Mouse (Mus musculus) heart, postnatal 0 days (tissue): ENCODE data around the gene Thsd7a.

Experiments used
- CTCF ChIP-seq: IDR thresholded peaks from 2 replicates; pipeline ENCODE4 v1.5.1; 2016; ENCODE audit warnings: antibody characterized with exemption, control low read depth, low read depth
- EP300 ChIP-seq: IDR thresholded peaks from 2 replicates; pipeline ENCODE4 v1.6.1; 2016; ENCODE audit warnings: antibody characterized with exemption, low read depth

DNA sequence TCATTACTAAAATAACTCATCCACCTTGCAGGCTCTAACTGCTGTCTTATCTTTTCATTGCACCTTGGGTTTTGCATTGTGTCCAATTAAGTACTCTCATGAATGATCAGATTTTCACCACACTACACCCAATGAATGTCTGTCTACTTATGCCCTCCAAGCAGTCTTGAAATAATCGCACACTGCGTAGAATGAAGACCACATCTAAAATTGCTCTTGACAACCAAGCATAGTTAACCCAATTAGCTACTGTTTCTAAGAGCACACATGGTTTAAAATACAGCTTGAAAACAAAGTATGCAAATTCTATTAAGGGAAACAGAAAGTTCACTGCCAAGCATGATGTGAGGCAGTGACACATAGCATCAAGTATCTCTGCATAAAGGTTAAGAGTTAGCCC lies 188.7 kb downstream of the Thsd7a start:
- TF ChIP-seq EP300 (no peak), CTCF (no peak)
